Mouse (Mus musculus): ENCODE results near the gene Cdc42ep4.

The Cdc42ep4 gene

GRCm38 (mm10) chr11:113682897-113683626 lies 68.6 kb downstream of the Cdc42ep4 start:
- peak; percentile 48 to 58 for DNase-seq

- DNase-seq = no peak
These were observed 69.7 kb downstream of the Cdc42ep4 start for GRCm38 (mm10) chr11:113681979-113682378.

DNA sequence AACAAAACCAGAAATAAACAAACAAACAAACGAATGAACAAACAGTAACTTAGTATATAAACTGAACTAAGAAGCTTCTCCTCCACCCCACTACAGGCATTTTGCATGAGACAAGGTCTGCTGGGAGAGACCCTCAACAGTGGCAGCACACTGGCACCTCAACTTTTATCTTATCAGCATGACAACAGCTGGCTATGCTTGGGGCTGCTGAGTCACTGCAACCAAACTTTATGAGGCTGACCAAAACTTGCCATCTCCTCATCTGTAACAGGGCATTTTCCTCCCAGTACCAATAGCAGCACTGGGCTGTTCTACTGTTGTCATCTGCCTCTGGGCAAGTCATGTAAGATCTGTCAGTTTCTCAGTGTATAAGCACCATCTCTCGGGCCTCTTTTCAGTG lies 70.7 kb downstream of the Cdc42ep4 start:
- no peak for DNase-seq

DNA sequence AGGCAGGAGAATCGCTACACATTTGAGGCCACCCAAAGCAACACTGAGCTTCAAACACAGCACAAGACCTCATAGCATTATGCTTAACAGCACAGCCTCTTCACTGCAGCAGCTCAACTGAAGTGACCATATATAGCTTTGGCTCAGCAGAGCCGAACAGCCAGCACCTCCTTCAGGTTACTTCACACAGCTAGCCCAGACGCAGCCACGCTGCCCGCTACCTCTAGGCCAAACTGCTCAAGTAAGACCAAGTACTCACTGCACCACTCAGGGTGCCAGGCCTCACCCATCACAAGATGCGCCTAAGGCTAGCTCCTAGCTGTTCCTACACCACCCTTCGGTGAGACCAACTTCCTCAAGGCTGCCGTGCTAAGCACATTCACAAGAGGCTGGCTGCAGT lies 73.3 kb downstream of the Cdc42ep4 start:
- peak in 1 of 2 experiments; percentile 24 for DNase-seq

DNA sequence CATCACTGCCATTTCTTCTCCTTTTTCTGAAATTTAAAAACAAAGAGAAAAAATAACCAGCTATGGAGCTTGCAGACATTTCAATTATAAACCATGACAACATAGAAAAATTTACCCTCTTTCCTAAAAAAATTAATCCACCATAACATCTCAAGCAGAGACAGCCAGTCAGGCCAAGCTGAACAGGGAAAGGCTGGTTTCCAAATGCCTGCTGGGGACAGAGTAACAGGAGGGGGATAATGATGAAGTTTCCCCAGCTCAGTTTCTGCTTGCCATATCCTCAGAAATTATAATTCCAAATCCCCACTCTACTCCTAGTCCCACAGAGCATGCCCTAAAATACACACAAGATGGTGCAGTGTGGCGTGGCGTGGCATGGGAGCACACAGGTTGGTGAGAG lies 74.3 kb downstream of the Cdc42ep4 start:
- no peak for DNase-seq

Measured in lung, adult 18-20 months (tissue).